Mouse (Mus musculus) midbrain, embryonic 15.5 days (tissue): ENCODE data around the gene Elavl2. TPM values are rescaled to one million over a fixed set of nuclear protein-coding genes. Genes with fewer than 3 reads are reported as not detected.

Source experiments
- microRNA-seq: library from miRNA; unstranded; fragments of <30 nt; microRNA quantifications from one replicate; pipeline ENCODE4, GENCODE M21; 2016
- polyA plus RNA-seq: library from polyadenylated mRNA; unstranded; fragments of >200 nt; fragmentation: Nextera tagmentation; extraction: Ambion mirVana; gene quantifications from 2 replicates; pipeline ENCODE4 v1.2.1, GENCODE M21; 2015

The Elavl2 gene
- polyA plus RNA-seq, 1 experiment from 2014 or later = 142 TPM

Small RNAs within 50 kb of the gene (microRNA-seq; reads per million reads assigned to microRNA genes)
- not detected for gene Mir6402
